8 mouse cellular contexts compared by ENCODE assay signal in genomic region chr5:30280864-30281263, GRCm38 (mm10). TPM values are rescaled to one million over a fixed set of nuclear protein-coding genes. Genes with fewer than 3 reads are reported as not detected.
DNase-seq lines count a peak whose midpoint lies in the region; ATAC-seq lines count a peak whose summit lies in the region.

No protein-coding gene starts in this region.

- H3K27ac ChIP-seq in heart, embryonic 14.5 days (replicated peaks in 1 of 2; ENCODE audit: control insufficient read depth in 1 of 2, insufficient read depth in 1 of 2, low read depth in 2 of 2, low read length in 2 of 2), result no peak overlapping the region
- H3K27ac ChIP-seq in embryonic facial prominence, embryonic 10.5 days (replicated peaks), result no peak overlapping the region
- no peak overlapping the region for H3K27ac ChIP-seq in hindbrain, embryonic 14.5 days
- no peak overlapping the region for H3K27ac ChIP-seq in midbrain, embryonic 13.5 days

- intact Hi-C loops in heart, postnatal 25 days (cut with DNase I), result no loop called here

- no peak overlapping the region for H3K9ac ChIP-seq in heart, embryonic 14.5 days (ENCODE audit: low read length)
- peak overlapping the region; percentile 67 for H3K9ac ChIP-seq in hindbrain, embryonic 14.5 days
- H3K9ac ChIP-seq in midbrain, embryonic 13.5 days (replicated peaks), result peak overlapping the region; percentile 54; the same call in 1 of the 2 replicates

- DNase-seq in heart, postnatal 25 days (ENCODE audit: low spot score), result no peak
- DNase-seq in embryonic facial prominence, embryonic 10.5 days (ENCODE audit: low spot score), result no peak
- DNase-seq in hindbrain, embryonic 14.5 days (ENCODE audit: low spot score), result no peak
- no peak for DNase-seq in cerebellum, postnatal 25 days
- no peak for DNase-seq in urinary bladder, postnatal 14 days (ENCODE audit: low spot score)
- no peak for DNase-seq in left cerebral cortex, adult 18-20 months (ENCODE audit: low spot score in 2 of 2)

- no peaks in the 10 kb centered on the region for H3K27me3 ChIP-seq in heart, embryonic 14.5 days (ENCODE audit: control insufficient read depth, insufficient read depth, low read length)
- H3K27me3 ChIP-seq in embryonic facial prominence, embryonic 10.5 days (replicated peaks; ENCODE audit: low read depth, poor library complexity, severe bottlenecking), result peaks cover 14% of the 10 kb centered on the region
- H3K27me3 ChIP-seq in hindbrain, embryonic 14.5 days (ENCODE audit: control insufficient read depth, insufficient read depth, low read length), result no peaks in the 10 kb centered on the region
- H3K27me3 ChIP-seq in midbrain, embryonic 13.5 days, result no peaks in the 10 kb centered on the region

- peaks cover 0 to 5% of the 10 kb centered on the region in 2 experiments; a peak in 1 of 4 replicates for H3K4me1 ChIP-seq in heart, embryonic 14.5 days (ENCODE audit: control insufficient read depth in 2 of 2, insufficient read depth in 2 of 2, low read length in 2 of 2)
- H3K4me1 ChIP-seq in embryonic facial prominence, embryonic 10.5 days, result peaks cover 10% of the 10 kb centered on the region
- H3K4me1 ChIP-seq in hindbrain, embryonic 14.5 days (replicated peaks; ENCODE audit: control insufficient read depth, insufficient read depth, low read length), result 0 out of 2 replicates have a peak, but pooled peaks cover 4% of the 10 kb centered on the region
- H3K4me1 ChIP-seq in midbrain, embryonic 13.5 days (replicated peaks), result peaks cover 4% of the 10 kb centered on the region; the same call in 1 of the 2 replicates

- peak overlapping the region; percentile 73 for H3K4me2 ChIP-seq in heart, embryonic 14.5 days (ENCODE audit: low read length)
- peak overlapping the region; percentile 74 for H3K4me2 ChIP-seq in hindbrain, embryonic 14.5 days (replicated peaks)
- H3K4me2 ChIP-seq in midbrain, embryonic 13.5 days (replicated peaks), result peak overlapping the region; percentile 57

- H3K9me3 ChIP-seq in heart, embryonic 14.5 days (ENCODE audit: control insufficient read depth, low read length), result peaks cover 10% of the 10 kb centered on the region; the same call in 1 of the 2 replicates
- peaks cover 5% of the 10 kb centered on the region; the same call in 1 of the 2 replicates for H3K9me3 ChIP-seq in embryonic facial prominence, embryonic 10.5 days
- no peaks in the 10 kb centered on the region for H3K9me3 ChIP-seq in hindbrain, embryonic 14.5 days (ENCODE audit: control insufficient read depth, low read length)
- H3K9me3 ChIP-seq in midbrain, embryonic 13.5 days, result peaks cover 6% of the 10 kb centered on the region; the same call in 1 of the 2 replicates

- peak overlapping the region in 1 of 2 experiments; percentile 38; a peak in 1 of 4 replicates for H3K4me3 ChIP-seq in heart, embryonic 14.5 days (ENCODE audit: control insufficient read depth in 1 of 2, insufficient read depth in 1 of 2, low read depth in 1 of 2, low read length in 2 of 2)
- H3K4me3 ChIP-seq in embryonic facial prominence, embryonic 10.5 days, result peak overlapping the region; percentile 64
- H3K4me3 ChIP-seq in hindbrain, embryonic 14.5 days (replicated peaks; ENCODE audit: low read length), result peak overlapping the region; percentile 48
- H3K4me3 ChIP-seq in midbrain, embryonic 13.5 days (replicated peaks), result peak overlapping the region; percentile 43

- WGBS in heart, embryonic 14.5 days, result 30% methylated on average over 7 of the region's 9 CpGs
- WGBS in embryonic facial prominence, embryonic 10.5 days, result 38% methylated on average over 9 of the region's 9 CpGs
- 34% methylated on average over 9 of the region's 9 CpGs for WGBS in hindbrain, embryonic 14.5 days
- 29% methylated on average over 8 of the region's 9 CpGs for WGBS in midbrain, embryonic 13.5 days

- no peaks in the 10 kb centered on the region for H3K36me3 ChIP-seq in heart, embryonic 14.5 days (ENCODE audit: control insufficient read depth, insufficient read depth, low read length)
- no peaks in the 10 kb centered on the region for H3K36me3 ChIP-seq in embryonic facial prominence, embryonic 10.5 days (replicated peaks)
- no peaks in the 10 kb centered on the region for H3K36me3 ChIP-seq in hindbrain, embryonic 14.5 days (replicated peaks; ENCODE audit: control insufficient read depth, insufficient read depth)
- H3K36me3 ChIP-seq in midbrain, embryonic 13.5 days, result no peaks in the 10 kb centered on the region

- no peak for ATAC-seq in heart, embryonic 14.5 days (ENCODE audit: insufficient number of reproducible peaks, insufficient read depth, low FRiP score, low read depth)
- ATAC-seq in hindbrain, embryonic 14.5 days (ENCODE audit: low FRiP score), result no peak
- ATAC-seq in midbrain, embryonic 13.5 days, result peak; percentile 35; the same call in 1 of the 2 replicates

RNA-seq across cellular contexts. Expression of gene Drc1, which starts 0.3 kb away (rescaled TPM):
- polyA plus RNA-seq in heart, embryonic 14.5 days (2014; fragmentation: Nextera tagmentation; extraction: Ambion mirVana), result not detected in 2 replicates
- not detected for total RNA-seq in heart, postnatal 25 days (2021)
- polyA plus RNA-seq in embryonic facial prominence, embryonic 10.5 days (2016; fragmentation: Nextera tagmentation; extraction: Ambion mirVana), result 0.22 and 0.25 TPM in 2 replicates
- 5.5 and 6.0 TPM in 2 replicates for polyA plus RNA-seq in hindbrain, embryonic 14.5 days (2014; fragmentation: Nextera tagmentation; extraction: Ambion mirVana)
- 2.7 and 3.0 TPM in 2 replicates for polyA plus RNA-seq in midbrain, embryonic 13.5 days (2015; fragmentation: Nextera tagmentation; extraction: Ambion mirVana)
- 10 to 100 TPM; 11.6 to 13.6 TPM for total RNA-seq in left cerebral cortex, adult 18-20 months (2021)

RNA-seq across cellular contexts. Expression of gene Selenoi, which starts 48.5 kb away (rescaled TPM):
- 18.1 and 18.7 TPM in 2 replicates for polyA plus RNA-seq in heart, embryonic 14.5 days (2014; fragmentation: Nextera tagmentation; extraction: Ambion mirVana)
- total RNA-seq in heart, postnatal 25 days (2021), result 10 to 100 TPM; 14.1 to 16.2 TPM
- polyA plus RNA-seq in embryonic facial prominence, embryonic 10.5 days (2016; fragmentation: Nextera tagmentation; extraction: Ambion mirVana), result 21.0 and 21.7 TPM in 2 replicates
- polyA plus RNA-seq in hindbrain, embryonic 14.5 days (2014; fragmentation: Nextera tagmentation; extraction: Ambion mirVana), result 38.0 and 39.7 TPM in 2 replicates
- 22.3 and 26.8 TPM in 2 replicates for polyA plus RNA-seq in midbrain, embryonic 13.5 days (2015; fragmentation: Nextera tagmentation; extraction: Ambion mirVana)
- total RNA-seq in left cerebral cortex, adult 18-20 months (2021), result 10 to 100 TPM; 48.4 to 49.5 TPM
